Mouse (Mus musculus): ENCODE measurements around the gene Armc10. TPM values are rescaled to one million over a fixed set of nuclear protein-coding genes. Genes with fewer than 3 reads are reported as not detected.
"Not testable (repeated sequence)": the region's sequence is repeated elsewhere in the genome, so short reads cannot be mapped to it uniquely, and the experiment has no call there.

Armc10 gene
- polyA plus RNA-seq, 1 experiment: 17.9 TPM

- Histone ChIP-seq H3K27ac (ENCODE audit: insufficient read depth, low read length) (no peak overlapping the region), H3K4me3 (replicated peaks; ENCODE audit: insufficient read depth, low read depth, low read length) (no peak overlapping the region), H3K4me1 (ENCODE audit: control insufficient read depth, insufficient read depth, low read length) (no peaks in the 10 kb centered on the region), H3K27me3 (ENCODE audit: control insufficient read depth, insufficient read depth, low read length) (no peaks in the 10 kb centered on the region)
- 79% methylated on average over 5 of the region's 5 CpGs for WGBS
- no peak for DNase-seq
- TF ChIP-seq POLR2A (IDR thresholded peaks at IDR 0.05; ENCODE audit: borderline replicate concordance, insufficient read depth, low read length) (no peak), CTCF (IDR thresholded peaks at IDR 0.05; ENCODE audit: borderline replicate concordance, insufficient read depth, low read depth, low read length) (no peak)
Measured at GRCm38 (mm10) chr5:21680940-21681339, 35.3 kb downstream of the Armc10 start.

DNA sequence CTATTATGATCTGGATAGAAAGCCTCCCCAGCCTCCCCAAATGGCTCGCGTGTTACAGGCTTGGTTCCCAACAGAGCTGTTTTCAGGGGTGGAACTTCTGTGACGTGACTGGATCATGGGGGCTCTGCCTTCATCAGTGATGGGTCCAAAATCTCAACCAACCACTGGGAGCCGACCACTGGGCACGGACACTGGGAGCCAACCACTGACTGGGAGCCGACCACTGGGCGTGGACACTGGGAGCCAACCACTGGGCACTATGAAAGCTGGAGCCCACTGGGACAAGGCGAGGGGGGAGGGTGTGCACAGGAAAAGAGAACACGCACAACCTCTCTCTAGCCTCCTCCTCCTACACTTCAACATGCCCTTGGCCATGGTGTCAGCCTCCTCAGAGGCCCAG is 38.2 kb downstream of the Armc10 start:
- no peak for TF ChIP-seq CTCF (IDR thresholded peaks at IDR 0.05; ENCODE audit: borderline replicate concordance, insufficient read depth, low read depth, low read length)
- no peak for TF ChIP-seq POLR2A (IDR thresholded peaks at IDR 0.05; ENCODE audit: borderline replicate concordance, insufficient read depth, low read length)
- H3K27ac ChIP-seq (ENCODE audit: insufficient read depth, low read length): no peak overlapping the region
- WGBS: 91% methylated on average over 9 of the region's 9 CpGs
- H3K27me3 ChIP-seq (ENCODE audit: control insufficient read depth, insufficient read depth, low read length): no peaks in the 10 kb centered on the region
- H3K4me1 ChIP-seq (ENCODE audit: control insufficient read depth, insufficient read depth, low read length): no peaks in the 10 kb centered on the region
- H3K4me3 ChIP-seq (replicated peaks; ENCODE audit: insufficient read depth, low read depth, low read length): no peak overlapping the region
- no peak for DNase-seq

DNA sequence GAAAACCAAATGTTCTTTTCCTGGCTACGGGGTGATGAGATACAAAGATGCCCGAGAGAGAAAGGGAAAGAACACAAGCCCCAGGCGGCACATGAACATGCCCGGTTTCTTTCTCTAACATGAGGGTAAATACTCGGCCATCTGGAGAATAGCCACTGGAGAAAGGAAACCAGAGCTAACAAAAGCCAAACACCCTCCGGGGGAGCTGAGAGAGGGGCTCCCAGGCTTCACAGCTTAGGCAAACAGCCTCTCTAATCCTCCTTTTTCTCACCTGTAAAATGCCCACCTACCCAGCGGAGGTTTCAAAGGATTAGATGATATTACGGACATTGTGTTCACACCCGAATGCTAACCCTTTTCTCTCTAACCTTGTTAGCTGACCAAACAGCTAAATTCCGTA is 39.4 kb downstream of the Armc10 start:
- Histone ChIP-seq H3K4me1 (ENCODE audit: control insufficient read depth, insufficient read depth, low read length) (no peaks in the 10 kb centered on the region), H3K4me3 (replicated peaks; ENCODE audit: insufficient read depth, low read depth, low read length) (no peak overlapping the region), H3K27me3 (ENCODE audit: control insufficient read depth, insufficient read depth, low read length) (no peaks in the 10 kb centered on the region), H3K27ac (ENCODE audit: insufficient read depth, low read length) (no peak overlapping the region)
- no peak for TF ChIP-seq CTCF (IDR thresholded peaks at IDR 0.05; ENCODE audit: borderline replicate concordance, insufficient read depth, low read depth, low read length)
- TF ChIP-seq POLR2A (IDR thresholded peaks at IDR 0.05; ENCODE audit: borderline replicate concordance, insufficient read depth, low read length): no peak
- DNase-seq: no peak
- 79% methylated on average over 10 of the region's 10 CpGs for WGBS

DNA sequence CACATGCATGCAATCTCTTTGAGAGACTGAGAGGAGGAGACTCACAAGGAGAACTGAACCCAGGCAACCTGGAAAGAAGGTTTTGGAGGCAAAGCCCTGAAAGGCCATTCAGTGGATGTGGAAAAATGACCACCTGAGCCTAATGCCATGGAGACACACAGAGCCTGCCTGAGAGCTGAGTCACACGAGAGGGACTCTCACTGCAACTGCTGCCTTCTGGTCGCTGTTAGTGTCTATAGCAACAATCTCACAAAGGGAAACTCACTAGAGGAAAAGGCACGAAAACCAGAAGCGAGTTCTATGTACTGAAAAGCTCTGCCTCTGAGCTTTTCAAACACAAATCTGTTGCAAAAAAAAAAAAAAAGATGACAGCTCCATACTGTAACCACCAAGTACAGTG is 41.4 kb downstream of the Armc10 start:
- DNase-seq: no peak
- no peak for TF ChIP-seq CTCF (IDR thresholded peaks at IDR 0.05; ENCODE audit: borderline replicate concordance, insufficient read depth, low read depth, low read length)
- TF ChIP-seq POLR2A (IDR thresholded peaks at IDR 0.05; ENCODE audit: borderline replicate concordance, insufficient read depth, low read length): no peak
- WGBS: 70% methylated on average over 4 of the region's 4 CpGs
- no peak overlapping the region for H3K4me3 ChIP-seq (replicated peaks; ENCODE audit: insufficient read depth, low read depth, low read length)
- H3K27me3 ChIP-seq (ENCODE audit: control insufficient read depth, insufficient read depth, low read length): no peaks in the 10 kb centered on the region
- H3K4me1 ChIP-seq (ENCODE audit: control insufficient read depth, insufficient read depth, low read length): no peaks in the 10 kb centered on the region
- no peak overlapping the region for H3K27ac ChIP-seq (ENCODE audit: insufficient read depth, low read length)

- TF ChIP-seq CTCF (IDR thresholded peaks at IDR 0.05; ENCODE audit: borderline replicate concordance, insufficient read depth, low read depth, low read length) (no peak), POLR2A (IDR thresholded peaks at IDR 0.05; ENCODE audit: borderline replicate concordance, insufficient read depth, low read length) (no peak)
- whole genome bisulfite sequencing: 97% methylated on average over 5 of the region's 5 CpGs
- H3K27me3 ChIP-seq (ENCODE audit: control insufficient read depth, insufficient read depth, low read length): no peaks in the 10 kb centered on the region
- no peak for DNase-seq
- peaks cover 3% of the 10 kb centered on the region; the same call in 1 of the 2 replicates for H3K4me1 ChIP-seq (ENCODE audit: control insufficient read depth, insufficient read depth, low read length)
- H3K27ac ChIP-seq (ENCODE audit: insufficient read depth, low read length): no peak overlapping the region
- H3K4me3 ChIP-seq (replicated peaks; ENCODE audit: insufficient read depth, low read depth, low read length): no peak overlapping the region
Measured at GRCm38 (mm10) chr5:21692230-21692629, 46.6 kb downstream of the Armc10 start.

GRCm38 (mm10) chr5:21693372-21693870 is 47.8 kb downstream of the Armc10 start:
- WGBS: 87% methylated on average over 3 of the region's 3 CpGs
- Histone ChIP-seq H3K27ac (ENCODE audit: insufficient read depth, low read length) (no peak overlapping the region), H3K27me3 (ENCODE audit: control insufficient read depth, insufficient read depth, low read length) (no peaks in the 10 kb centered on the region), H3K4me1 (ENCODE audit: control insufficient read depth, insufficient read depth, low read length) (peaks cover 3% of the 10 kb centered on the region; the same call in 1 of the 2 replicates), H3K4me3 (replicated peaks; ENCODE audit: insufficient read depth, low read depth, low read length) (no peak overlapping the region)
- TF ChIP-seq CTCF (IDR thresholded peaks at IDR 0.05; ENCODE audit: borderline replicate concordance, insufficient read depth, low read depth, low read length): no peak
- no peak for TF ChIP-seq POLR2A (IDR thresholded peaks at IDR 0.05; ENCODE audit: borderline replicate concordance, insufficient read depth, low read length)
- DNase-seq: no peak

- Histone ChIP-seq H3K4me3 (replicated peaks; ENCODE audit: insufficient read depth, low read depth, low read length) (no peak overlapping the region), H3K27ac (ENCODE audit: insufficient read depth, low read length) (no peak overlapping the region), H3K27me3 (ENCODE audit: control insufficient read depth, insufficient read depth, low read length) (no peaks in the 10 kb centered on the region), H3K4me1 (ENCODE audit: control insufficient read depth, insufficient read depth, low read length) (peaks cover 3% of the 10 kb centered on the region; the same call in 1 of the 2 replicates)
- no peak for DNase-seq
- 48% methylated on average over 3 of the region's 3 CpGs for WGBS
- no peak for TF ChIP-seq CTCF (IDR thresholded peaks at IDR 0.05; ENCODE audit: borderline replicate concordance, insufficient read depth, low read depth, low read length)
- no peak for TF ChIP-seq POLR2A (IDR thresholded peaks at IDR 0.05; ENCODE audit: borderline replicate concordance, insufficient read depth, low read length)
Measured at GRCm38 (mm10) chr5:21694854-21695490, 49.4 kb downstream of the Armc10 start.

- not testable (repeated sequence) for H3K4me3 ChIP-seq (replicated peaks; ENCODE audit: insufficient read depth, low read depth, low read length); H3K27me3 ChIP-seq (ENCODE audit: control insufficient read depth, insufficient read depth, low read length); H3K4me1 ChIP-seq (ENCODE audit: control insufficient read depth, insufficient read depth, low read length); H3K27ac ChIP-seq (ENCODE audit: insufficient read depth, low read length); DNase-seq
- WGBS: 93% methylated on average over 3 of the region's 3 CpGs
Measured at GRCm38 (mm10) chr5:21699555-21699954, 53.9 kb downstream of the Armc10 start.

Data from cerebellum, adult 2 months (tissue).